Mouse (Mus musculus): ENCODE results near the gene Fgr. TPM values are rescaled to one million over a fixed set of nuclear protein-coding genes. Genes with fewer than 3 reads are reported as not detected.

Fgr gene
- polyA plus RNA-seq, 1 experiment from 2014 or later: 0.10 TPM

GRCm38 (mm10) chr4:133035446-133035845 is 61.6 kb downstream of the Fgr start:
- no peak overlapping the region for H3K4me3 ChIP-seq
- H3K4me2 ChIP-seq: no peak overlapping the region
- H3K4me1 ChIP-seq: peaks cover 35% of the 10 kb centered on the region
- no peak for ATAC-seq (ENCODE audit: insufficient number of reproducible peaks, insufficient read depth, low FRiP score, low TSS enrichment, low read depth)
- H3K9ac ChIP-seq: no peak overlapping the region
- H3K27me3 ChIP-seq: peaks cover 9% of the 10 kb centered on the region; the same call in 1 of the 2 replicates
- peaks cover 13% of the 10 kb centered on the region; the same call in 1 of the 2 replicates for H3K36me3 ChIP-seq
- H3K27ac ChIP-seq: no peak overlapping the region
- WGBS: 60% methylated on average over 1 of the region's 1 CpGs
- no peaks in the 10 kb centered on the region for H3K9me3 ChIP-seq

DNA sequence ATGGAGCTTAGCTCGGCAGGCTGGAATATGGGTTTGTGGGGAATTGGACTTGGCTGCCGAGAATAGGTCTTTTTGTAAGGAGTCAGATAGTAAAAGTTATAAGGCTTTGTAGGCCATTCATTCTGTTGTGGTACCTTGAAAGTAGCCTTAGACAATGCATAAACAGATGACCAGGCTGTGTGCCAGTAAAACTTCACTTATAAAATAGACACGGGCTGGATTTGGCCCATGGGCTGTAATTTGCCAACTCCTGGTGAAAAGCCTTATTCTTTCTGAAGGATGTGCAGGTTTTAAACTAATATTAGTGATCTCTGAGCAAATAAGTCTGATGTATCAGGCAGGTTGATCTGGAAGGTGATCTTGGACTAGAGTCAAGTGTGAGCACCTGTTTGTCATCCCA is 62.1 kb downstream of the Fgr start:
- H3K4me1 ChIP-seq: peaks cover 40% of the 10 kb centered on the region
- no peak overlapping the region for H3K9ac ChIP-seq
- H3K36me3 ChIP-seq: peaks cover 13% of the 10 kb centered on the region; the same call in 1 of the 2 replicates
- 84% methylated on average over 3 of the region's 3 CpGs for WGBS
- H3K4me2 ChIP-seq: no peak overlapping the region
- no peak overlapping the region for H3K4me3 ChIP-seq
- H3K27ac ChIP-seq: no peak overlapping the region
- no peak for ATAC-seq (ENCODE audit: insufficient number of reproducible peaks, insufficient read depth, low FRiP score, low TSS enrichment, low read depth)
- peaks cover 9% of the 10 kb centered on the region; the same call in 1 of the 2 replicates for H3K27me3 ChIP-seq
- H3K9me3 ChIP-seq: no peaks in the 10 kb centered on the region

GRCm38 (mm10) chr4:133037293-133037692 is 63.4 kb downstream of the Fgr start:
- H3K4me2 ChIP-seq: peak overlapping the region; percentile 96; the same call in 1 of the 2 replicates
- peaks cover 54% of the 10 kb centered on the region for H3K4me1 ChIP-seq
- no peak overlapping the region for H3K4me3 ChIP-seq

DNA sequence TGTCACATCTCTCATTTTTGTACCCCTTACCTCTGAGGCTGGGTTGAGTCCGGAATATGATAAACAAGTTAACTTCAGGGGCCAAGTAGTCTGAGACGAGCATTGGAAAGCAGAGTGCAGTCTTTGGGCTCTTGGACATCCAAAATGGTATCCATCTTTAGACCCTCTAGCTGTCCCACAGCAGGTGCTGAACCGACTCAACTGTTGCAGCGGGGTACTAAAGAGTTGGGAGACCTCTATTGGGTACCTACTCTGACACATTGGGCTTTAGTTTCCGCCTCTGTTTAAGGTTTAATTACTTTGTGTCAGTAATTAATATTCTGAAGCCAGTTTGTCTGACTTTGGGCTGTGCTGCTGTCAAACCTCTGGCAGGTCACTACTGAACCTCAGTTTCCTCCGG is 63.9 kb downstream of the Fgr start:
- 23% methylated on average over 6 of the region's 6 CpGs for WGBS
- peak overlapping the region; percentile 62 for H3K4me3 ChIP-seq
- H3K27me3 ChIP-seq: peaks cover 9% of the 10 kb centered on the region; the same call in 1 of the 2 replicates
- H3K9me3 ChIP-seq: no peaks in the 10 kb centered on the region
- H3K4me1 ChIP-seq: peaks cover 59% of the 10 kb centered on the region
- peaks cover 10% of the 10 kb centered on the region; the same call in 1 of the 2 replicates for H3K36me3 ChIP-seq
- H3K9ac ChIP-seq: no peak overlapping the region
- no peak for ATAC-seq (ENCODE audit: insufficient number of reproducible peaks, insufficient read depth, low FRiP score, low TSS enrichment, low read depth)
- H3K4me2 ChIP-seq: peak overlapping the region; percentile 96
- H3K27ac ChIP-seq: no peak overlapping the region

More at GRCm38 (mm10) chr4:133037293-133037692, 63.4 kb downstream of the Fgr start:
- no peak overlapping the region for H3K9ac ChIP-seq
- peaks cover 9% of the 10 kb centered on the region; the same call in 1 of the 2 replicates for H3K27me3 ChIP-seq
- no peaks in the 10 kb centered on the region for H3K9me3 ChIP-seq
- no peak for ATAC-seq (ENCODE audit: insufficient number of reproducible peaks, insufficient read depth, low FRiP score, low TSS enrichment, low read depth)
- H3K27ac ChIP-seq: no peak overlapping the region
- H3K36me3 ChIP-seq: peaks cover 10% of the 10 kb centered on the region; the same call in 1 of the 2 replicates
- 30% methylated on average over 9 of the region's 9 CpGs for WGBS

GRCm38 (mm10) chr4:133038521-133039115 is 64.7 kb downstream of the Fgr start:
- WGBS: under 1% methylated on average over 61 of the region's 76 CpGs
- peak overlapping the region; percentile 62 for H3K4me3 ChIP-seq
- H3K36me3 ChIP-seq: peaks cover 10% of the 10 kb centered on the region; the same call in 1 of the 2 replicates
- peak overlapping the region; percentile 96 for H3K4me2 ChIP-seq
- H3K4me1 ChIP-seq: peaks cover 67% of the 10 kb centered on the region
- peak; percentile 49; the same call in 1 of the 2 replicates for ATAC-seq (ENCODE audit: insufficient number of reproducible peaks, insufficient read depth, low FRiP score, low TSS enrichment, low read depth)
- H3K27ac ChIP-seq: peak overlapping the region; percentile 89
- peaks cover 9% of the 10 kb centered on the region; the same call in 1 of the 2 replicates for H3K27me3 ChIP-seq
- H3K9ac ChIP-seq: peak overlapping the region; percentile 82
- H3K9me3 ChIP-seq: no peaks in the 10 kb centered on the region

DNA sequence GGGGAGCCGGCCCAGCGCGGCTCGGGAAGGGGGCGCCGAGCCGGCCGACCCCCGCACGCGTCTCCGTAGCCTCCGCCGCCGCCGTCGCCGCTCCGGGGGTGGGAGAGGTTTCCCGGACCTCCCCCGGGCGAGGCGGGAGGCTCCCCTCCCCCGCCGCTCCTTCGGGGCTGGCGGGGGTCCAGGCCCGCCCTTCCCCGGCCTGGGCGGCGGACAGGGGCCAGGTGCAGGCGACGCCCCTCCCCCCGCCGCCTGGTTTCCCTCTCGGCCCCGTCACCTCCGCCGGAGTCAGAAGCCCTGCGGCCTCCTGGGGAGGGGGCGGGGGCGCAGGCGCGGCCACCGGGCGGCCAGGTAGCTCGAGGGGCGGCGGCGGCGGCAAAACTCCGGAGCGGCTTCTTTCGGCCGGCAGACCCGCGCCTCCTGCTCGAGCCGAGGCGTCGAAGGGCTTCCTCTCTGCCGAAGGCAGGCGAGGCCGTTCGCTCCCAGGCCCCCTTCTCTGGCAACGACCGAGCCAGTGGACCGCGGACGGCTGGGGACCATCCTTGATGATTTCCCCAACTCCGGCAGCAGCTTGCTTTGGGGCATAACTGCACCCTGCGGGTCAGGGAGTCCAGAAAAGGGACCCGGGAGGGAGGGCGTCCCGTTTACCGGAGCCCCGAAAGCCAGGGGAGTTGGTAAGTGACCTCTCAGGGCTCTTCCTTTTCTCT is 65.4 kb downstream of the Fgr start:
- Histone ChIP-seq H3K27me3 (peaks cover 9% of the 10 kb centered on the region; the same call in 1 of the 2 replicates), H3K4me2 (peak overlapping the region; percentile 96), H3K4me3 (peak overlapping the region; percentile 62), H3K4me1 (peaks cover 73% of the 10 kb centered on the region), H3K27ac (peak overlapping the region; percentile 89), H3K9ac (peak overlapping the region; percentile 82), H3K9me3 (no peaks in the 10 kb centered on the region), H3K36me3 (0 out of 2 replicates have a peak, but pooled peaks cover 9% of the 10 kb centered on the region)
- ATAC-seq (ENCODE audit: insufficient number of reproducible peaks, insufficient read depth, low FRiP score, low TSS enrichment, low read depth): no peak
- under 1% methylated on average over 48 of the region's 77 CpGs for WGBS

- no peak for ATAC-seq (ENCODE audit: insufficient number of reproducible peaks, insufficient read depth, low FRiP score, low TSS enrichment, low read depth)
- Histone ChIP-seq H3K4me1 (peaks cover 75% of the 10 kb centered on the region), H3K9me3 (no peaks in the 10 kb centered on the region), H3K9ac (peak overlapping the region; percentile 82), H3K4me3 (peak overlapping the region; percentile 62), H3K36me3 (0 out of 2 replicates have a peak, but pooled peaks cover 7% of the 10 kb centered on the region), H3K27me3 (peaks cover 9% of the 10 kb centered on the region; the same call in 1 of the 2 replicates), H3K27ac (peak overlapping the region; percentile 89), H3K4me2 (peak overlapping the region; percentile 96)
- WGBS: 8% methylated on average over 18 of the region's 18 CpGs
Observed at GRCm38 (mm10) chr4:133039832-133040231, 65.9 kb downstream of the Fgr start.

GRCm38 (mm10) chr4:133040241-133040904 is 66.5 kb downstream of the Fgr start:
- H3K4me1 ChIP-seq: peaks cover 81% of the 10 kb centered on the region
- H3K27me3 ChIP-seq: peaks cover 9% of the 10 kb centered on the region; the same call in 1 of the 2 replicates
- H3K9me3 ChIP-seq: no peaks in the 10 kb centered on the region
- H3K4me2 ChIP-seq: peak overlapping the region; percentile 96
- WGBS: 30% methylated on average over 14 of the region's 14 CpGs
- no peak for ATAC-seq (ENCODE audit: insufficient number of reproducible peaks, insufficient read depth, low FRiP score, low TSS enrichment, low read depth)
- H3K27ac ChIP-seq: peak overlapping the region; percentile 34
- H3K4me3 ChIP-seq: peak overlapping the region; percentile 62
- 0 out of 2 replicates have a peak, but pooled peaks cover 7% of the 10 kb centered on the region for H3K36me3 ChIP-seq
- H3K9ac ChIP-seq: peak overlapping the region; percentile 82

DNA sequence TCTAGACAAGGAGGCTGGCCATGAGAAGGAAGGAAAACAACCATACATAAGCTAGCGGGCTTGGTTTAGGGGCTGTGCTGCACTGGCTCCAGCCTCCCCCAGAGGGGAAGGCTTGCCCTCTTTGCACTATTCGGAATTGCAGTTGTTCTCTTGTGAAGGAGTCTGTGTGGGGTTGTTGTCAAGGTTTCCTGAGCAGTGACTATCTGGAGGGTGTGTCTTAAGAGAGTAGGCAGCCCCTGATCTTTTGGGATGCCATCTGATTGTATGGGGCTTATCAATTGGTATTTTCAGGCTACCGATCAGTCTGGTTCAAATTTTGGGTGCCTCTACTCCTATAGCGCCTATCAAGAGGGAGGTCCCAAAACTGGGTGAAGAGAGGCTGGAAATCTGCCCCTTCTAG is 68.3 kb downstream of the Fgr start:
- Histone ChIP-seq H3K27me3 (0 out of 2 replicates have a peak, but pooled peaks cover 3% of the 10 kb centered on the region), H3K9ac (peak overlapping the region; percentile 54), H3K27ac (peak overlapping the region; percentile 83), H3K4me1 (peaks cover 97% of the 10 kb centered on the region), H3K4me3 (peak overlapping the region; percentile 16; the same call in 1 of the 2 replicates), H3K9me3 (no peaks in the 10 kb centered on the region), H3K4me2 (peak overlapping the region; percentile 55), H3K36me3 (0 out of 2 replicates have a peak, but pooled peaks cover 2% of the 10 kb centered on the region)
- WGBS: 23% methylated on average over 4 of the region's 4 CpGs
- ATAC-seq (ENCODE audit: insufficient number of reproducible peaks, insufficient read depth, low FRiP score, low TSS enrichment, low read depth): no peak

DNA sequence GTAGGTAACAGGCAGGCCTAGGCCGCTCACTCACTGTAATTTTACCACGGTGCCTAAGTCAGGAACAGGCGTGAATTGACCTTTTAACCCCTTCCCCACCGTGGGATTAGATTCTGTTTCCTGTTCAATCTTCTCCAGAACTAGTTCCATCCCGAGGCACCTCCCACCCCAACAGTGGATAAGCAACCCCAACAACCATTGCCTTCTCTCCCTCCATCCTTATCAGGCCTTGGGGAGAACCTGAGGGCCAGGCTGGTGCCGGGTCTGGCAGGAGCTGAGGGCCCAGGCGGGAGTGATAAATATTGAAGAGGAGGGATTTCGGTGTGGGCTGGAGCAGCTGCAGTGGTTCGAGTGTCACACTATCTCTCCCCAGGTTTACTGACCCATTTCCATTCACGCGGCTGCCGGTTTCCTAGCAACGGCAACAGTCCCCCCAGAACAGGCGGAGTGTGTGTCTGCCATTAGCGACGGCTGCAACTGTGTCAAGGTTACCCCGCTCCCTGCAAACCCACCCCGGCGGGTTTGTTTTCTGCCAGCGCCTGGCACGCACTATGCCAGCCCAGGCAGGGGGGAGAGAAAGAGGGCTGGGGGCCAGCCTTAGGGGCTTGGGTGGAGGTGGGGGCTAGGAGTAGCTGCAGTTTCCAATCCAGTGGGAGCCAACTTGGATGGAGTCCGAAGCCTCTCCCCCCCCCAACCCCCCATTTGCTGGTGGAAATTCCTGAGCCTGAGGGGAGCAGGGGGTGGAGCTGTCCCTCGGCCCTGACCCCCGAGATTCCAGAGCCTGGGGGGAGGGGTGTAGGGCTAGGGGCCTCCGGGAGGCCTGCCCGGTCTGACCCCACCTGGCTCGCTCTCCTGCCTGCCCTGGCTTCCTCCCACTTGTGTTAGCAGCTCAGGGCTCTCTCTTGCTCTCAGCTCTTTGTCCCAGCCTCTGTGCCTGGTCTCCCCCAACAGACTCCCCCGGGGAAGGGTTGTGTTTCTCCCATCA is 69.0 kb downstream of the Fgr start:
- Histone ChIP-seq H3K27ac (peak overlapping the region; percentile 83), H3K4me2 (peak overlapping the region; percentile 55), H3K36me3 (no peaks in the 10 kb centered on the region), H3K4me1 (peaks cover 97% of the 10 kb centered on the region), H3K4me3 (peak overlapping the region; percentile 16), H3K9me3 (no peaks in the 10 kb centered on the region), H3K27me3 (no peaks in the 10 kb centered on the region), H3K9ac (peak overlapping the region; percentile 54)
- 8% methylated on average over 28 of the region's 28 CpGs for WGBS
- peak; percentile 7; the same call in 1 of the 2 replicates for ATAC-seq (ENCODE audit: insufficient number of reproducible peaks, insufficient read depth, low FRiP score, low TSS enrichment, low read depth)
